Mouse (Mus musculus): ENCODE data around the gene Wrb. TPM values are rescaled to one million over a fixed set of nuclear protein-coding genes. Genes with fewer than 3 reads are reported as not detected.

Wrb gene
- total and polyA plus RNA-seq, 3 experiments: 34.5 to 58.8 (median 45.2) TPM

- Histone ChIP-seq H3K79me2 (replicated peaks; ENCODE audit: control insufficient read depth, extremely low read depth, insufficient read depth, poor library complexity, severe bottlenecking) (no peaks in the 10 kb centered on the region), H3K9ac (ENCODE audit: insufficient read depth, low read depth) (no peak overlapping the region), H3K36me3 (replicated peaks in 1 of 2; ENCODE audit: control insufficient read depth in 1 of 2, insufficient read depth in 1 of 2, low read length in 1 of 2) (no peaks in the 10 kb centered on the region), H3K9me3 (replicated peaks; ENCODE audit: low read length) (peaks cover 19% of the 10 kb centered on the region), H3K4me1 (ENCODE audit: control insufficient read depth in 1 of 2, insufficient read depth in 2 of 2) (peaks cover 5 to 16% of the 10 kb centered on the region in 2 experiments; a peak in 3 of 4 replicates), H3K27ac (ENCODE audit: insufficient read depth, low read depth) (no peak overlapping the region), H3K4me3 (replicated peaks in 1 of 3; ENCODE audit: low read depth in 2 of 3, low read length in 2 of 3, poor library complexity in 1 of 3) (no peak overlapping the region), H3K27me3 (replicated peaks) (peaks cover 6% of the 10 kb centered on the region), H3K4me2 (ENCODE audit: insufficient read depth, low read depth, poor library complexity, severe bottlenecking) (no peak overlapping the region)
- peak; percentile 8 for TF ChIP-seq RAD21 (IDR thresholded peaks at IDR 0.05; ENCODE audit: low read depth, low read length)
- TF ChIP-seq CTCF (conservative IDR thresholded peaks at IDR 0.05 in 1 of 2, IDR thresholded peaks at IDR 0.05 in 1 of 2; ENCODE audit: low read depth in 2 of 2, low read length in 2 of 2): peak in 1 of 2 experiments; percentile 32; a peak in 2 of 4 replicates
- TF ChIP-seq MXI1 (IDR thresholded peaks at IDR 0.05; ENCODE audit: low read depth, low read length): no peak
- dilution Hi-C loops (cut with MboI; ENCODE audit: extremely low pct_ligation_motif_present, extremely low pct_unique_long_range_greater_than_20kb, low sequenced_read_pairs): no loop called here
- no peak for DNase-seq (ENCODE audit: extremely low read depth)
- in situ Hi-C loops (cut with MboI; ENCODE audit: low pct_ligation_motif_present, low pct_unique_long_range_greater_than_20kb, low sequenced_read_pairs): no loop called here
These were observed 32.4 kb upstream of the Wrb start for GRCm38 (mm10) chr16:96112769-96113168.

GRCm38 (mm10) chr16:96114729-96115128 lies 30.5 kb upstream of the Wrb start:
- Histone ChIP-seq H3K9ac (ENCODE audit: insufficient read depth, low read depth) (no peak overlapping the region), H3K4me1 (ENCODE audit: control insufficient read depth in 1 of 2, insufficient read depth in 2 of 2) (peaks cover 2 to 12% of the 10 kb centered on the region in 2 experiments; a peak in 3 of 4 replicates), H3K79me2 (replicated peaks; ENCODE audit: control insufficient read depth, extremely low read depth, insufficient read depth, poor library complexity, severe bottlenecking) (no peaks in the 10 kb centered on the region), H3K4me3 (replicated peaks in 1 of 3; ENCODE audit: low read depth in 2 of 3, low read length in 2 of 3, poor library complexity in 1 of 3) (no peak overlapping the region), H3K9me3 (replicated peaks; ENCODE audit: low read length) (no peaks in the 10 kb centered on the region), H3K27ac (ENCODE audit: insufficient read depth, low read depth) (no peak overlapping the region), H3K27me3 (replicated peaks) (no peaks in the 10 kb centered on the region), H3K4me2 (ENCODE audit: insufficient read depth, low read depth, poor library complexity, severe bottlenecking) (no peak overlapping the region), H3K36me3 (replicated peaks in 1 of 2; ENCODE audit: control insufficient read depth in 1 of 2, insufficient read depth in 1 of 2, low read length in 1 of 2) (peaks cover 0 to 2% of the 10 kb centered on the region in 2 experiments)
- TF ChIP-seq SMC3 (IDR thresholded peaks at IDR 0.05; ENCODE audit: low read depth, low read length): peak; percentile 26; the same call in 1 of the 2 replicates
- 0 out of 2 replicates have a peak, but pooled peaks have one; percentile 22 for TF ChIP-seq ZNF384 (IDR thresholded peaks at IDR 0.05; ENCODE audit: low read depth, low read length)
- peak in 1 of 2 experiments; percentile 59; a peak in 2 of 4 replicates for TF ChIP-seq CTCF (conservative IDR thresholded peaks at IDR 0.05 in 1 of 2, IDR thresholded peaks at IDR 0.05 in 1 of 2; ENCODE audit: low read depth in 2 of 2, low read length in 2 of 2)
- TF ChIP-seq CHD1 (IDR thresholded peaks at IDR 0.05; ENCODE audit: low read depth, low read length): no peak
- peak; percentile 59 for TF ChIP-seq RAD21 (IDR thresholded peaks at IDR 0.05; ENCODE audit: low read depth, low read length)
- in situ Hi-C loops (cut with MboI; ENCODE audit: low pct_ligation_motif_present, low pct_unique_long_range_greater_than_20kb, low sequenced_read_pairs) (no loop called here), dilution Hi-C loops (cut with MboI; ENCODE audit: extremely low pct_ligation_motif_present, extremely low pct_unique_long_range_greater_than_20kb, low sequenced_read_pairs) (no loop called here)
- no peak for DNase-seq (ENCODE audit: extremely low read depth)

- dilution Hi-C loops (cut with MboI; ENCODE audit: extremely low pct_ligation_motif_present, extremely low pct_unique_long_range_greater_than_20kb, low sequenced_read_pairs): no loop called here
- DNase-seq (ENCODE audit: extremely low read depth): no peak
These were observed 25.1 kb upstream of the Wrb start for GRCm38 (mm10) chr16:96120022-96120623.

More at GRCm38 (mm10) chr16:96120022-96120623, 25.1 kb upstream of the Wrb start:
- Histone ChIP-seq H3K4me2 (ENCODE audit: insufficient read depth, low read depth, poor library complexity, severe bottlenecking) (no peak overlapping the region), H3K79me2 (replicated peaks; ENCODE audit: control insufficient read depth, extremely low read depth, insufficient read depth, poor library complexity, severe bottlenecking) (no peaks in the 10 kb centered on the region; the same call in 1 of the 2 replicates), H3K9me3 (replicated peaks; ENCODE audit: low read length) (no peaks in the 10 kb centered on the region), H3K27ac (ENCODE audit: insufficient read depth, low read depth) (no peak overlapping the region), H3K9ac (ENCODE audit: insufficient read depth, low read depth) (no peak overlapping the region), H3K27me3 (replicated peaks) (no peaks in the 10 kb centered on the region), H3K36me3 (replicated peaks in 1 of 2; ENCODE audit: control insufficient read depth in 1 of 2, insufficient read depth in 1 of 2, low read length in 1 of 2) (peaks cover 32 to 42% of the 10 kb centered on the region in 2 experiments), H3K4me1 (ENCODE audit: control insufficient read depth in 1 of 2, insufficient read depth in 2 of 2) (peaks cover 0 to 13% of the 10 kb centered on the region in 2 experiments; a peak in 2 of 4 replicates), H3K4me3 (replicated peaks in 1 of 3; ENCODE audit: low read depth in 2 of 3, low read length in 2 of 3, poor library complexity in 1 of 3) (no peak overlapping the region)
- no peak for TF ChIP-seq EP300 (IDR thresholded peaks at IDR 0.05; ENCODE audit: low read length)
- no peak for TF ChIP-seq USF1 (IDR thresholded peaks at IDR 0.05; ENCODE audit: low read depth, low read length)
- TF ChIP-seq KAT2A (IDR thresholded peaks at IDR 0.05; ENCODE audit: insufficient replicate concordance, low read length): no peak
- no peak for TF ChIP-seq MAX (IDR thresholded peaks at IDR 0.05; ENCODE audit: low read length)
- no peak for TF ChIP-seq PAX5 (IDR thresholded peaks at IDR 0.05; ENCODE audit: low read length)
- TF ChIP-seq RCOR1 (conservative IDR thresholded peaks at IDR 0.05; ENCODE audit: low read depth, low read length): no peak
- TF ChIP-seq TCF12 (IDR thresholded peaks at IDR 0.05; ENCODE audit: low read depth, low read length): no peak
- no peak for TF ChIP-seq BHLHE40 (IDR thresholded peaks at IDR 0.05; ENCODE audit: low read depth, low read length)
- in situ Hi-C loops (cut with MboI; ENCODE audit: low pct_ligation_motif_present, low pct_unique_long_range_greater_than_20kb, low sequenced_read_pairs): no loop called here
